Mouse (Mus musculus): Measurements from ENCODE around the gene Kif21a.

- TF ChIP-seq CTCF (IDR thresholded peaks at IDR 0.05; ENCODE audit: control insufficient read depth, insufficient read depth, low read length) (no peak), POLR2A (IDR thresholded peaks at IDR 0.05; ENCODE audit: borderline replicate concordance, control insufficient read depth, low read depth, low read length) (no peak)
Measured at GRCm38 (mm10) chr15:90987714-90988250, 62.0 kb downstream of the Kif21a start.
